Mouse (Mus musculus) hindbrain, embryonic 11.5 days (tissue): ENCODE results near the gene Slc24a2. TPM values are rescaled to one million over a fixed set of nuclear protein-coding genes. Genes with fewer than 3 reads are reported as not detected.

Experiments
- ATAC-seq: fragments of 200-750 bp; cut with Nextera tagmentation; 2 replicates; pipeline ENCODE4 v1.8.0; 2017; ENCODE audit warnings: mild to moderate bottlenecking, moderate TSS enrichment, moderate library complexity; ENCODE audit not compliant: low FRiP score
- DNase-seq: peaks from one replicate; pipeline ENCODE4 v3.0.0-alpha.2; 2015; ENCODE audit warnings: low spot score
- H3K27ac ChIP-seq: fragments of 300-500 bp; sonication (generic); 2 replicates; pipeline ENCODE4 v1.5.1; 2014; ENCODE audit warnings: mild to moderate bottlenecking, low read depth, low read length
- H3K27me3 ChIP-seq: fragments of 300-500 bp; sonication (generic); 2 replicates; pipeline ENCODE4 v1.6.1; 2014; ENCODE audit warnings: mild to moderate bottlenecking, low read length, moderate library complexity, mixed read lengths; ENCODE audit not compliant: control insufficient read depth, insufficient read depth
- H3K36me3 ChIP-seq: fragments of 300-500 bp; sonication (generic); 2 replicates; pipeline ENCODE4 v1.6.1; 2014; ENCODE audit warnings: mild to moderate bottlenecking, low read length, moderate library complexity, mixed read lengths; ENCODE audit not compliant: control insufficient read depth, insufficient read depth
- H3K4me1 ChIP-seq: fragments of 300-500 bp; sonication (generic); replicated peaks from 2 replicates; pipeline ENCODE4 v1.6.1; 2014; ENCODE audit warnings: low read length, mixed read lengths; ENCODE audit not compliant: control insufficient read depth, insufficient read depth
- H3K4me2 ChIP-seq: fragments of 300-500 bp; sonication (generic); replicated peaks from 2 replicates; pipeline ENCODE4 v1.6.1; 2014; ENCODE audit warnings: mild to moderate bottlenecking, low read depth, low read length
- H3K4me3 ChIP-seq: fragments of 300-500 bp; sonication (generic); 2 replicates; pipeline ENCODE4 v1.5.1; 2014; ENCODE audit warnings: low read depth, low read length
- H3K9ac ChIP-seq: fragments of 300-500 bp; sonication (generic); 2 replicates; pipeline ENCODE4 v1.6.1; 2014; ENCODE audit warnings: low read depth, low read length
- H3K9me3 ChIP-seq: fragments of 300-500 bp; sonication (generic); 2 replicates; pipeline ENCODE4 v1.6.1; 2016; ENCODE audit warnings: low read length; ENCODE audit not compliant: control insufficient read depth
- WGBS: fragments of 180-500 bp; shearing (Covaris S2); extraction: QIAGEN DNeasy Blood & Tissue Kit; methylation state at CpG from one replicate; pipeline ENCODE4 v1.1.7; 2014; 5-methylcytosine and 5-hydroxymethylcytosine counted together
- polyA plus RNA-seq: library from polyadenylated mRNA; unstranded; fragments of >200 nt; fragmentation: Nextera tagmentation; extraction: Ambion mirVana; gene quantifications from 2 replicates; pipeline ENCODE4 v1.2.1, GENCODE M21; 2014

Gene Slc24a2
- 0.36 and 1.3 TPM in 2 replicates for polyA plus RNA-seq

- Histone ChIP-seq H3K4me1 (no peaks in the 10 kb centered on the region), H3K27me3 (no peaks in the 10 kb centered on the region; the same call in none of the 2 replicates), H3K36me3 (no peaks in the 10 kb centered on the region), H3K4me2 (peak within 1 kb of the TSS; percentile 97), H3K9me3 (no peaks in the 10 kb centered on the region), H3K27ac (no peak within 1 kb of the TSS), H3K4me3 (peak within 1 kb of the TSS; percentile 51), H3K9ac (peak within 1 kb of the TSS; percentile 49)
- peak; percentile 96 for ATAC-seq
- peak; percentile 80 for DNase-seq
- WGBS, result under 1% methylated on average over 50 of the region's 62 CpGs
These were observed at the start of gene Slc24a2 for GRCm38 (mm10) chr4:87229960-87230551. Gene Slc24a2, minus strand, starts transcription at chr4:87230477.

- 42% methylated on average over 1 of the region's 1 CpGs for WGBS
These were observed 44.5 kb upstream of the Slc24a2 start for GRCm38 (mm10) chr4:87274825-87275224.

GRCm38 (mm10) chr4:87274276-87274675, 44.0 kb upstream of the Slc24a2 start:
- DNase-seq (no peak), ATAC-seq (no peak)
- Histone ChIP-seq H3K4me1 (no peaks in the 10 kb centered on the region), H3K27ac (no peak overlapping the region), H3K4me2 (no peak overlapping the region), H3K36me3 (no peaks in the 10 kb centered on the region), H3K27me3 (no peaks in the 10 kb centered on the region), H3K9me3 (no peaks in the 10 kb centered on the region), H3K9ac (no peak overlapping the region), H3K4me3 (no peak overlapping the region)
- 89% methylated on average over 2 of the region's 2 CpGs for WGBS

More at GRCm38 (mm10) chr4:87274825-87275224, 44.5 kb upstream of the Slc24a2 start:
- Histone ChIP-seq H3K4me2 (no peak overlapping the region), H3K4me1 (no peaks in the 10 kb centered on the region), H3K27me3 (no peaks in the 10 kb centered on the region), H3K4me3 (no peak overlapping the region), H3K9ac (no peak overlapping the region), H3K36me3 (no peaks in the 10 kb centered on the region), H3K27ac (no peak overlapping the region), H3K9me3 (no peaks in the 10 kb centered on the region)
- no peak for DNase-seq
- ATAC-seq, result no peak

- H3K9me3 ChIP-seq, result no peaks in the 10 kb centered on the region
- ATAC-seq (no peak), DNase-seq (no peak)
- no peak overlapping the region for H3K4me2 ChIP-seq
- H3K36me3 ChIP-seq, result no peaks in the 10 kb centered on the region
- H3K27me3 ChIP-seq, result no peaks in the 10 kb centered on the region
- no peaks in the 10 kb centered on the region for H3K4me1 ChIP-seq
- no peak overlapping the region for H3K9ac ChIP-seq
- WGBS, result 89% methylated on average over 3 of the region's 3 CpGs
- H3K27ac ChIP-seq, result no peak overlapping the region
- H3K4me3 ChIP-seq, result no peak overlapping the region
These were observed 43.2 kb upstream of the Slc24a2 start for GRCm38 (mm10) chr4:87273476-87273875.

- H3K4me3 ChIP-seq, result peak overlapping the region; percentile 51
- DNase-seq (peak; percentile 49), ATAC-seq (peak; percentile 73)
- no peaks in the 10 kb centered on the region; the same call in none of the 2 replicates for H3K27me3 ChIP-seq
- no peaks in the 10 kb centered on the region for H3K36me3 ChIP-seq
- H3K9me3 ChIP-seq, result no peaks in the 10 kb centered on the region
- H3K9ac ChIP-seq, result peak overlapping the region; percentile 49
- WGBS, result 17% methylated on average over 14 of the region's 14 CpGs
- H3K4me1 ChIP-seq, result no peaks in the 10 kb centered on the region
- no peak overlapping the region for H3K27ac ChIP-seq
- H3K4me2 ChIP-seq, result peak overlapping the region; percentile 97
These were observed 885 bp downstream of the Slc24a2 start for GRCm38 (mm10) chr4:87229224-87229959.

GRCm38 (mm10) chr4:87221586-87221985, 8.7 kb downstream of the Slc24a2 start:
- DNase-seq (peak; percentile 35), ATAC-seq (no peak)
- Histone ChIP-seq H3K36me3 (no peaks in the 10 kb centered on the region), H3K4me1 (no peaks in the 10 kb centered on the region), H3K9ac (no peak overlapping the region), H3K27ac (no peak overlapping the region), H3K4me3 (no peak overlapping the region), H3K27me3 (no peaks in the 10 kb centered on the region), H3K9me3 (no peaks in the 10 kb centered on the region), H3K4me2 (no peak overlapping the region)
- 76% methylated on average over 2 of the region's 2 CpGs for WGBS

- Histone ChIP-seq H3K27ac (no peak overlapping the region), H3K4me3 (no peak overlapping the region), H3K4me2 (no peak overlapping the region), H3K9me3 (no peaks in the 10 kb centered on the region), H3K4me1 (no peaks in the 10 kb centered on the region), H3K9ac (no peak overlapping the region), H3K27me3 (no peaks in the 10 kb centered on the region), H3K36me3 (no peaks in the 10 kb centered on the region)
- ATAC-seq (no peak), DNase-seq (no peak)
- WGBS, result 79% methylated on average over 5 of the region's 5 CpGs
These were observed 12.1 kb downstream of the Slc24a2 start for GRCm38 (mm10) chr4:87218196-87218595.

GRCm38 (mm10) chr4:87211344-87211978, 18.8 kb downstream of the Slc24a2 start:
- no peaks in the 10 kb centered on the region for H3K27me3 ChIP-seq
- H3K4me2 ChIP-seq, result no peak overlapping the region
- no peaks in the 10 kb centered on the region for H3K9me3 ChIP-seq
- no peak overlapping the region for H3K4me3 ChIP-seq
- no peaks in the 10 kb centered on the region for H3K36me3 ChIP-seq
- no peak for ATAC-seq
- no peak overlapping the region for H3K9ac ChIP-seq
- DNase-seq, result no peak
- H3K27ac ChIP-seq, result no peak overlapping the region
- WGBS, result 76% methylated on average over 6 of the region's 6 CpGs
- no peaks in the 10 kb centered on the region for H3K4me1 ChIP-seq
